Mouse (Mus musculus) neural tube, embryonic 12.5 days (tissue): ENCODE results near the gene Myl4. TPM values are rescaled to one million over a fixed set of nuclear protein-coding genes. Genes with fewer than 3 reads are reported as not detected.

Source experiments
- ATAC-seq: fragments of 200-750 bp; cut with Nextera tagmentation; 2 replicates; pipeline ENCODE4 v1.8.0; 2017; ENCODE audit warnings: low read depth, mild to moderate bottlenecking, moderate TSS enrichment, moderate library complexity; ENCODE audit not compliant: low FRiP score
- H3K27ac ChIP-seq: fragments of 300-500 bp; sonication (generic); 2 replicates; pipeline ENCODE4 v1.5.1; 2016
- H3K27me3 ChIP-seq: fragments of 300-500 bp; sonication (generic); replicated peaks from 2 replicates; pipeline ENCODE4 v1.6.1; 2016; ENCODE audit warnings: mild to moderate bottlenecking
- H3K36me3 ChIP-seq: fragments of 300-500 bp; sonication (generic); 2 replicates; pipeline ENCODE4 v1.6.1; 2016; ENCODE audit warnings: mild to moderate bottlenecking
- H3K4me1 ChIP-seq: fragments of 300-500 bp; sonication (generic); 2 replicates; pipeline ENCODE4 v1.6.1; 2016
- H3K4me2 ChIP-seq: fragments of 300-500 bp; sonication (generic); replicated peaks from 2 replicates; pipeline ENCODE4 v1.6.1; 2016; ENCODE audit warnings: mild to moderate bottlenecking
- H3K4me3 ChIP-seq: fragments of 300-500 bp; sonication (generic); 2 replicates; pipeline ENCODE4 v1.5.1; 2016
- H3K9ac ChIP-seq: fragments of 300-500 bp; sonication (generic); 2 replicates; pipeline ENCODE4 v1.6.1; 2016; ENCODE audit warnings: mild to moderate bottlenecking
- H3K9me3 ChIP-seq: fragments of 300-500 bp; sonication (generic); 2 replicates; pipeline ENCODE4 v1.6.1; 2016; ENCODE audit warnings: mild to moderate bottlenecking
- WGBS: fragments of 180-500 bp; shearing (Covaris S2); methylation state at CpG from one replicate; pipeline ENCODE4 v1.1.7; 2016; 5-methylcytosine and 5-hydroxymethylcytosine counted together
- polyA plus RNA-seq: library from polyadenylated mRNA; unstranded; fragments of >200 nt; fragmentation: Nextera tagmentation; extraction: Ambion mirVana; gene quantifications from 2 replicates; pipeline ENCODE4 v1.2.1, GENCODE M21; 2016

The Myl4 gene
- polyA plus RNA-seq, 1 experiment from 2014 or later: 13.7 TPM

DNA sequence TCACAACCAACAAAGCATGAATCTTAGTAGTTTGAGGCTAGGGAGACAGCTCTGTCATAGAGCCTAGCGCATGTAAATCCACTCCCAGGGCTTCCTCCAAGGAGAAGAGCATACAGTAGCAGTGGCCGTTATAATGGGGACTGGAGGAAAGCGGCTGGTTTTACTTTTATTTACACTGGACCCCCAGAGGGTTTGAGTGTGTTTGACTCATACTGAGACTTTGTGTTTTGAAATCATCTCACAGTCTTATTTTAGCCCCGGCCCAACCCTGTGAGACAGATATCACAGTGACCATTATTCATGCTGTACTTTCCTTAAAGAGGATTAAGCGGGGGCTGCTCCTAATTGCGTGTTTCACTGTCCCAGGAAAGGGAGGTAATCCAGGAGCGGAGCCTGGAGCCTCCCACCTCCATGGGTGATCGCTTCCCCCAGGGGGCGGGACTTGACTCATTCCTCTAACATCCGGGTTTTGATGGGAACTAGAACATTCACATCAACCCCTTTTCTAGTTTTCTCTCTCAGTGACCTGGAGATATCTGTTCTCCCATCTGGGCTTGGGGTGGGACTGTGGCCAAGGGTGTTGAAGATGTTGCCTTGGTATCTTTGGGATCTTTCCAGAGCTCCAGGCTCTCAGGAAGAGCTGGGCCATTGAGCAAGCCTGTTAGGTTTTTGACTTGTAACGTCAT is 77.3 kb downstream of the Myl4 start:
- H3K4me3 ChIP-seq: no peak overlapping the region
- H3K4me1 ChIP-seq: 0 out of 2 replicates have a peak, but pooled peaks cover 8% of the 10 kb centered on the region
- no peaks in the 10 kb centered on the region for H3K9me3 ChIP-seq
- no peak overlapping the region for H3K27ac ChIP-seq
- H3K4me2 ChIP-seq: no peak overlapping the region
- WGBS: 72% methylated on average over 11 of the region's 11 CpGs
- H3K36me3 ChIP-seq: no peaks in the 10 kb centered on the region
- no peaks in the 10 kb centered on the region for H3K27me3 ChIP-seq
- no peak overlapping the region for H3K9ac ChIP-seq
- ATAC-seq: no peak

GRCm38 (mm10) chr11:104628566-104628965 is 78.1 kb downstream of the Myl4 start:
- 86% methylated on average over 5 of the region's 5 CpGs for WGBS
- Histone ChIP-seq H3K36me3 (no peaks in the 10 kb centered on the region), H3K4me1 (0 out of 2 replicates have a peak, but pooled peaks cover 8% of the 10 kb centered on the region), H3K9me3 (no peaks in the 10 kb centered on the region), H3K4me2 (no peak overlapping the region), H3K9ac (no peak overlapping the region), H3K27ac (no peak overlapping the region), H3K27me3 (no peaks in the 10 kb centered on the region), H3K4me3 (no peak overlapping the region)
- no peak for ATAC-seq

GRCm38 (mm10) chr11:104630185-104630835 is 79.8 kb downstream of the Myl4 start:
- WGBS: 74% methylated on average over 7 of the region's 7 CpGs
- H3K4me2 ChIP-seq: no peak overlapping the region
- 0 out of 2 replicates have a peak, but pooled peaks cover 5% of the 10 kb centered on the region for H3K4me1 ChIP-seq
- no peaks in the 10 kb centered on the region for H3K9me3 ChIP-seq
- no peak overlapping the region for H3K4me3 ChIP-seq
- no peak overlapping the region for H3K9ac ChIP-seq
- no peak for ATAC-seq
- H3K27me3 ChIP-seq: no peaks in the 10 kb centered on the region
- H3K27ac ChIP-seq: no peak overlapping the region
- H3K36me3 ChIP-seq: no peaks in the 10 kb centered on the region

DNA sequence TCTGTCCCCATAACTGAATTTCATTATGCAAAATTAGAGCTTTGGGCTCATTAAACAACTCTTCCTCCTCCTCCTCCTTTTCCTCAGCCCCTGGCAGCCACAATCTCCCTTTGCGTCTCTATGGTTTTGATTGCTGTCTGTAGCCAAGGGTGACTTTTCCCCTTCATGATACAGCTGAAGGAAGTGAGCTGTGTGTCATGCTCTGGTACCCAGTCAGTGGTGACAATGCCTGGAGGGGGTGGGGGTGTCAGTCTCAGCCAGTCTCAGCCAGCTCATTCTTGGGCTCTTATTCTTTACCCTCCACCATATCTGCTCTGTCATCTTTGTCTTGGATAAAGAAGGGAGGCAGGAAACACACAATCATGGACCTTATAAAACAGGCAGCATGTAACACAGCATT is 80.8 kb downstream of the Myl4 start:
- Histone ChIP-seq H3K9me3 (no peaks in the 10 kb centered on the region), H3K27me3 (no peaks in the 10 kb centered on the region), H3K4me1 (no peaks in the 10 kb centered on the region), H3K4me2 (no peak overlapping the region), H3K4me3 (no peak overlapping the region), H3K36me3 (no peaks in the 10 kb centered on the region), H3K9ac (no peak overlapping the region), H3K27ac (no peak overlapping the region)
- ATAC-seq: no peak
- WGBS: 52% methylated on average over 1 of the region's 1 CpGs

GRCm38 (mm10) chr11:104637010-104637409 is 86.5 kb downstream of the Myl4 start:
- no peak overlapping the region for H3K4me3 ChIP-seq
- no peak for ATAC-seq
- no peaks in the 10 kb centered on the region for H3K27me3 ChIP-seq
- no peak overlapping the region for H3K27ac ChIP-seq
- no peaks in the 10 kb centered on the region for H3K4me1 ChIP-seq
- no peak overlapping the region for H3K9ac ChIP-seq
- no peaks in the 10 kb centered on the region for H3K36me3 ChIP-seq
- 92% methylated on average over 14 of the region's 14 CpGs for WGBS
- H3K4me2 ChIP-seq: no peak overlapping the region
- no peaks in the 10 kb centered on the region for H3K9me3 ChIP-seq

DNA sequence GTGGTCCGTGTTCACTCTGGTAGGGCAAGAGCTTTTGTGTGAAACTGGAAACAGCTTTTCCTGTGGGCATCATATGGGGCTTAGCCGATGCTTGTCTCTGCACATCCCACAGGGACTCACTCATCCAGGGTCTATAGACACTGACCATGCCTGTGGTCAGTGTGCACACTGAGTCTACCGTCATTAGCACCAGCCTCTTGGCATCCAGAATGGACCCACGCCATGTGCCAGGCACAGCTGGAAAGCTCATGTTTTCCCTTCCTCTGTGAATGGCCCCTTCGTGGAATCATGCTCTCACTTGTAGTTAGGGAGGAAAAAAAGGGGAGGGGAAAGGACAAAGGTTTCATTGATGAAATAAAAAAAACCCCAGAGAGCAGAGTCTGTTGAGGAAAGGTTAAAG is 87.5 kb downstream of the Myl4 start:
- ATAC-seq: no peak
- H3K9ac ChIP-seq: no peak overlapping the region
- no peaks in the 10 kb centered on the region for H3K27me3 ChIP-seq
- H3K4me1 ChIP-seq: no peaks in the 10 kb centered on the region
- no peaks in the 10 kb centered on the region for H3K9me3 ChIP-seq
- H3K27ac ChIP-seq: no peak overlapping the region
- H3K4me2 ChIP-seq: no peak overlapping the region
- WGBS: 54% methylated on average over 5 of the region's 5 CpGs
- H3K36me3 ChIP-seq: no peaks in the 10 kb centered on the region
- H3K4me3 ChIP-seq: no peak overlapping the region

DNA sequence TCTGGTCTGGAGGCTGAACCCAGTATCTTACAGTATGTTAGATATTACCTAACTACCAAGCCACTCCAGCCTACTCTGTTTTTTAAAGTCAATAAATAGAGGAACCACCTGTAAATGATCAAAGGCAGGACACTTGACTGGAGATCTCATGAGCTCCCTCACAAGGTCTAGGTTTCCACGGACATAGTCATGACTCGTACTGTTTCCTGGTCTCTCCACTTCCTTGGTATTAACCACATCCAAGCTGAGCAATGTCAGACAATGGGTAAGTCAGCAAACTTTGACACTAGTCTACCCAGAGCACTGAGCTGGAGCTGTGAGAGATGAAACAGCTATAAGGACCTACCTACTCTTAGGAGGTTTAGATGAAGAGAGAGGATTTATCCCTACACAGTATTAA is 88.4 kb downstream of the Myl4 start:
- no peak for ATAC-seq
- Histone ChIP-seq H3K9ac (no peak overlapping the region), H3K36me3 (no peaks in the 10 kb centered on the region), H3K4me1 (no peaks in the 10 kb centered on the region), H3K27ac (no peak overlapping the region), H3K9me3 (no peaks in the 10 kb centered on the region), H3K4me2 (no peak overlapping the region), H3K27me3 (no peaks in the 10 kb centered on the region), H3K4me3 (no peak overlapping the region)
- 86% methylated on average over 2 of the region's 2 CpGs for WGBS

DNA sequence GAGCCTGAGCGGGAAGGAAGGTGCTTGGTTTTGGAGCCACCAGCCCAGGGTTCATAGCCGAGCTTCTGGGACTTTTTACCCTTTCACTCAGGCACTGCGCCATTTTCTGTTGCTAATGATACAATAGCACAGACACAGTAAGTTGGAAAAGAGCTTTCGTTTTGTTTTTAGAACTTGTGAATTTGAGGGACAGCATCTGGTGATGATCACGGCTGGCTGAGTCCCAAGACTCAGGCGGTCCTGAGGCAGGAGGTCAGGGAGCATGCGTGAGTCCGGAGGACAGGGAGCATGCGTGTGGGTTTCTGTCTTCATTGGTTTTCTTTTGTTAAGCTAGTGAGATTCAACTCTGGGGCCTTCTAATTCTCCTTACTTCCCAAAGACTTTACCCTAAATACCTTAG is 89.2 kb downstream of the Myl4 start:
- 88% methylated on average over 9 of the region's 9 CpGs for WGBS
- Histone ChIP-seq H3K9me3 (no peaks in the 10 kb centered on the region), H3K27ac (no peak overlapping the region), H3K9ac (no peak overlapping the region), H3K36me3 (no peaks in the 10 kb centered on the region), H3K4me1 (no peaks in the 10 kb centered on the region), H3K4me3 (no peak overlapping the region), H3K27me3 (no peaks in the 10 kb centered on the region), H3K4me2 (no peak overlapping the region)
- no peak for ATAC-seq

GRCm38 (mm10) chr11:104640894-104641293 is 90.4 kb downstream of the Myl4 start:
- Histone ChIP-seq H3K9ac (no peak overlapping the region), H3K27ac (no peak overlapping the region), H3K4me1 (no peaks in the 10 kb centered on the region), H3K4me3 (no peak overlapping the region), H3K36me3 (no peaks in the 10 kb centered on the region), H3K9me3 (no peaks in the 10 kb centered on the region), H3K27me3 (no peaks in the 10 kb centered on the region), H3K4me2 (no peak overlapping the region)
- no peak for ATAC-seq
- 79% methylated on average over 10 of the region's 10 CpGs for WGBS

GRCm38 (mm10) chr11:104643236-104643635 is 92.8 kb downstream of the Myl4 start:
- 84% methylated on average over 4 of the region's 4 CpGs for WGBS
- Histone ChIP-seq H3K27me3 (no peaks in the 10 kb centered on the region), H3K9me3 (no peaks in the 10 kb centered on the region), H3K36me3 (no peaks in the 10 kb centered on the region), H3K4me1 (no peaks in the 10 kb centered on the region), H3K4me2 (no peak overlapping the region), H3K9ac (no peak overlapping the region), H3K4me3 (no peak overlapping the region), H3K27ac (no peak overlapping the region)
- no peak for ATAC-seq

Other genes with a start within 250 kb of the Myl4 start
- gene Kansl1, start 81.8 kb upstream of the Myl4 start, polyA plus RNA-seq: 30.9 and 34.2 TPM in 2 replicates
- gene Cdc27, start within 50 bp of the Myl4 start, polyA plus RNA-seq: 45.4 and 47.6 TPM in 2 replicates
- 3.1 and 3.7 TPM in 2 replicates for gene Itgb3, start 57.3 kb downstream of the Myl4 start, polyA plus RNA-seq
- gene Gm11639, start 135.0 kb downstream of the Myl4 start, polyA plus RNA-seq: 0.01 TPM in 1 of 2 replicates, not detected in the other